Mouse (Mus musculus) hindbrain, embryonic 16.5 days (tissue): ENCODE measurements around the gene Cxadr. TPM values are rescaled to one million over a fixed set of nuclear protein-coding genes. Genes with fewer than 3 reads are reported as not detected.
A peak's percentile ranks its signal among the peaks of the same experiment; 100 is the strongest.

Experiments used
- ATAC-seq: fragments of 200-750 bp; cut with Nextera tagmentation; 2 replicates; pipeline ENCODE4 v1.8.0; 2017; ENCODE audit warnings: moderate TSS enrichment, moderate library complexity
- H3K27ac ChIP-seq: fragments of 300-500 bp; sonication (generic); 2 replicates; pipeline ENCODE4 v1.5.1; 2014; ENCODE audit warnings: low read depth, mild to moderate bottlenecking, control low read depth, low read length, moderate library complexity
- H3K27me3 ChIP-seq: fragments of 300-500 bp; sonication (generic); replicated peaks from 2 replicates; pipeline ENCODE4 v1.6.1; 2014; ENCODE audit warnings: low read length; ENCODE audit not compliant: control insufficient read depth, insufficient read depth
- H3K36me3 ChIP-seq: fragments of 300-500 bp; sonication (generic); 2 replicates; pipeline ENCODE4 v1.6.1; 2014; ENCODE audit warnings: mild to moderate bottlenecking, low read length, moderate library complexity, mixed read lengths; ENCODE audit not compliant: control insufficient read depth, insufficient read depth
- H3K4me1 ChIP-seq: fragments of 300-500 bp; sonication (generic); 2 replicates; pipeline ENCODE4 v1.6.1; 2014; ENCODE audit warnings: low read depth, low read length; ENCODE audit not compliant: control insufficient read depth, insufficient read depth
- H3K4me2 ChIP-seq: fragments of 300-500 bp; sonication (generic); 2 replicates; pipeline ENCODE4 v1.6.1; 2014; ENCODE audit warnings: mild to moderate bottlenecking, low read length, control low read depth, moderate library complexity
- H3K4me3 ChIP-seq: fragments of 300-500 bp; sonication (generic); 2 replicates; pipeline ENCODE4 v1.5.1; 2014; ENCODE audit warnings: mild to moderate bottlenecking, low read length, control low read depth, moderate library complexity
- H3K9ac ChIP-seq: fragments of 300-500 bp; sonication (generic); 2 replicates; pipeline ENCODE4 v1.6.1; 2014; ENCODE audit warnings: low read depth, mild to moderate bottlenecking, control low read depth, low read length, moderate library complexity
- H3K9me3 ChIP-seq: fragments of 300-500 bp; sonication (generic); 2 replicates; pipeline ENCODE4 v1.6.1; 2014; ENCODE audit warnings: mild to moderate bottlenecking, low read length, moderate library complexity; ENCODE audit not compliant: control insufficient read depth
- WGBS: fragments of 180-500 bp; shearing (Covaris S2); extraction: QIAGEN DNeasy Blood & Tissue Kit; methylation state at CpG from one replicate; pipeline ENCODE4 v1.1.7; 2014; 5-methylcytosine and 5-hydroxymethylcytosine counted together
- polyA plus RNA-seq: library from polyadenylated mRNA; unstranded; fragments of >200 nt; fragmentation: Nextera tagmentation; extraction: Ambion mirVana; gene quantifications from 2 replicates; pipeline ENCODE4 v1.2.1, GENCODE M21; 2015

The Cxadr gene
- polyA plus RNA-seq, 1 experiment from 2014 or later = 144 TPM

DNA sequence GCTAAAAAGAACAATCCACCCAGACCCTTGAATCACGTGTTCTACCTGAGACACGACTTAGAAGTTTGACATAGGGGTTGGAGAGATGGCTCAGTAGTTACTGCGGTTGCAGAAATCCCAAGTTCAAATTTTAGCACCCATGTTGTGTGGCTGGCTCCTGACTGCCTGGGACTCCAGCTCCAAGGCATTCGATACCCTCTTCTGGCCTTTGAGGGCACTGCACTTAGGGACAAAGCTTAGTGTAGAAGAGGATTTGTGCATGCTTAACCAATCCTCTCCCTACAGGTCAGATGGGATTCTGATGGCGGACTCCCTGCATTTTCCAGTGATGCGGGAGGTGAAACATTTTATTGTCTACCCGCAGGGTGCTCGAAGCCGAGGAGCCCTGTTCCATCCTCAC, 15.6 kb downstream of the Cxadr start:
- Histone ChIP-seq H3K36me3 (no peaks in the 10 kb centered on the region), H3K9ac (no peak overlapping the region), H3K4me3 (no peak overlapping the region), H3K4me1 (peaks cover 13% of the 10 kb centered on the region), H3K27me3 (no peaks in the 10 kb centered on the region), H3K9me3 (no peaks in the 10 kb centered on the region), H3K27ac (no peak overlapping the region), H3K4me2 (no peak overlapping the region)
- ATAC-seq = no peak
- WGBS = 85% methylated on average over 9 of the region's 9 CpGs

DNA sequence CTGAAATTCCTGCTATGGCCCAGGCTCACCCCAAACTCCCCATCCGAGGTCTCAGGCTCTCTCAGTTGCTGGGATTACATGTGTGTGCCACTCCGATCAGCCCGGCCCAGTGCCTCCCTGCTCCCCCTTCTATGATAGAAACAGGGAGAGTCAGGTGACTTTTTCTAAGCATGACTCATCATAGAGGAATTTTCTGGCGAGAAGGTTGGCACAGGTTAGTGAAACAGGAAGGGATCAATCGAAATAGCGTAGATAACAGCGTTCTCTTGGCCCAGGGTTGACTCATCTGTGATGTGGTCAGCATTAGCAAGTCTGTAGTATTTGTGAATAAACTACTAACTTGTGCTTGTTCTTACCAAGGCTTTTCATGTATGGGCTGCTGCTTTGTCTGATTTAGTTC, 16.7 kb downstream of the Cxadr start:
- Histone ChIP-seq H3K9me3 (no peaks in the 10 kb centered on the region), H3K27me3 (no peaks in the 10 kb centered on the region), H3K4me3 (no peak overlapping the region), H3K4me2 (no peak overlapping the region), H3K9ac (no peak overlapping the region), H3K4me1 (peaks cover 22% of the 10 kb centered on the region), H3K27ac (no peak overlapping the region), H3K36me3 (no peaks in the 10 kb centered on the region)
- 84% methylated on average over 7 of the region's 7 CpGs for WGBS
- ATAC-seq = no peak

DNA sequence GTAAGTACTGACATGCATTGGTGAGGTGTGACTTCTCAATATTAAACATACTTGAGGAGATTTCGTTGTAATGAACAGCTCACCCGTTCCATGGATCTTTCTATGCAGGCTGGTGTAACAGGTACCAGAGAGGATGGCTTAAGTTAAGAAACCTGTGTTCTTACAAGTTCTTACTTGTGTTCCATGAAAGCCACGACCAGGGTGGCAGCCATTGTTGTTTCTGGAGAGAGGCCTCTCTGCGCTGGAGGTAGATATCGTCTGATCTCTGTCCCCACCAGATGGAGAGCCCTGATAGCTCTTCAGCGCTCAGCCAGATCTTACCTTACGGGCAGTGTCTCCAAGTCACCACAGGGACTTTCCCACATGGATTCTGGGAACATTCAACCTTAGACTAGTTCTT, 18.4 kb downstream of the Cxadr start:
- H3K9me3 ChIP-seq = no peaks in the 10 kb centered on the region
- ATAC-seq = no peak
- 71% methylated on average over 7 of the region's 7 CpGs for WGBS
- no peak overlapping the region for H3K27ac ChIP-seq
- H3K36me3 ChIP-seq = no peaks in the 10 kb centered on the region
- no peak overlapping the region for H3K9ac ChIP-seq
- no peak overlapping the region for H3K4me3 ChIP-seq
- peaks cover 14% of the 10 kb centered on the region for H3K4me1 ChIP-seq
- H3K27me3 ChIP-seq = no peaks in the 10 kb centered on the region
- no peak overlapping the region for H3K4me2 ChIP-seq

DNA sequence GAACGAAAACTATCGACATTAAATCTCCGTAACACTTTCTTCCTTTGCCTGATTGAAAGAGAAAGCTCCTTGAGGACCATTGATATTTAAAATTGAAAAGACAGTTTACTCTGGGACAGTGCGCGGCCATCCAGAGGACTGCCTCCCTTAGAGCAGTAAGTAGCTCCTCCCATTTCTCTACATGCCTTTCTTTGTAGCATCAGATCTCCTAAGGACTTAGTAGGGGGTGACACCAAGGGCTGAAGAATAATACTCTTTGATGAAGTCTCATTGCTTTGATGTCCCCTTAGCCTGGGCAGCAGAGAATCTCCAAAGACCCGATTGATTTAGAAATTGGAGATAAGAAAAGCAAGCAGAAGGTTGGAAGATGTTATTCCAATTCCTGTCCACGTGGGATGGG, 20.3 kb downstream of the Cxadr start:
- Histone ChIP-seq H3K4me1 (peaks cover 14% of the 10 kb centered on the region), H3K27me3 (no peaks in the 10 kb centered on the region), H3K9me3 (no peaks in the 10 kb centered on the region), H3K9ac (no peak overlapping the region), H3K27ac (0 out of 2 replicates have a peak overlapping the region, but pooled peaks have one; percentile 31), H3K36me3 (peaks cover 4% of the 10 kb centered on the region; the same call in 1 of the 2 replicates), H3K4me2 (peak overlapping the region; percentile 43), H3K4me3 (no peak overlapping the region)
- ATAC-seq = 0 out of 2 replicates have a peak, but pooled peaks have one; percentile 18
- WGBS = 7% methylated on average over 7 of the region's 7 CpGs

DNA sequence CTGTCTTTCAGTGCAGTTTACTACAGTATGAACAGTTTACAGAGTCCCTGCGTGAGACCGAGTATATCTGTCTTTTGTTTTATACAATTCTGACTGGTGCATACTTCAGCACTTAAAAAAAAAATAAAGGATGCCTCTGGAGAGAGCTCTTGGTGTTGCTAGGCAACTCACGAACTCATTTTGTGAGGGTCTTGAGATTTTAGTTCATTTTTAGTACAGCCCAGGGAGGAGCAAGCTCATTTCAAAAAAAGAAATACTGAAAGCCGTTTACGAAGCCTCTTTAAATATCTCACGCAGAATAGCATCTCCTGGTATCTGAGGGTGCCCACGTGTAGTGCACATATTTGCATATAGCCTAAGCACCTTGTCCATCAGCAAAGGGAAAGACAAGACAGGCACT, 20.9 kb downstream of the Cxadr start:
- Histone ChIP-seq H3K4me2 (peak overlapping the region; percentile 43), H3K27me3 (no peaks in the 10 kb centered on the region), H3K27ac (peak overlapping the region; percentile 44; the same call in 1 of the 2 replicates), H3K4me1 (peaks cover 14% of the 10 kb centered on the region), H3K36me3 (peaks cover 6% of the 10 kb centered on the region), H3K9ac (no peak overlapping the region), H3K9me3 (no peaks in the 10 kb centered on the region), H3K4me3 (no peak overlapping the region)
- ATAC-seq = peak; percentile 56
- 7% methylated on average over 7 of the region's 7 CpGs for WGBS

DNA sequence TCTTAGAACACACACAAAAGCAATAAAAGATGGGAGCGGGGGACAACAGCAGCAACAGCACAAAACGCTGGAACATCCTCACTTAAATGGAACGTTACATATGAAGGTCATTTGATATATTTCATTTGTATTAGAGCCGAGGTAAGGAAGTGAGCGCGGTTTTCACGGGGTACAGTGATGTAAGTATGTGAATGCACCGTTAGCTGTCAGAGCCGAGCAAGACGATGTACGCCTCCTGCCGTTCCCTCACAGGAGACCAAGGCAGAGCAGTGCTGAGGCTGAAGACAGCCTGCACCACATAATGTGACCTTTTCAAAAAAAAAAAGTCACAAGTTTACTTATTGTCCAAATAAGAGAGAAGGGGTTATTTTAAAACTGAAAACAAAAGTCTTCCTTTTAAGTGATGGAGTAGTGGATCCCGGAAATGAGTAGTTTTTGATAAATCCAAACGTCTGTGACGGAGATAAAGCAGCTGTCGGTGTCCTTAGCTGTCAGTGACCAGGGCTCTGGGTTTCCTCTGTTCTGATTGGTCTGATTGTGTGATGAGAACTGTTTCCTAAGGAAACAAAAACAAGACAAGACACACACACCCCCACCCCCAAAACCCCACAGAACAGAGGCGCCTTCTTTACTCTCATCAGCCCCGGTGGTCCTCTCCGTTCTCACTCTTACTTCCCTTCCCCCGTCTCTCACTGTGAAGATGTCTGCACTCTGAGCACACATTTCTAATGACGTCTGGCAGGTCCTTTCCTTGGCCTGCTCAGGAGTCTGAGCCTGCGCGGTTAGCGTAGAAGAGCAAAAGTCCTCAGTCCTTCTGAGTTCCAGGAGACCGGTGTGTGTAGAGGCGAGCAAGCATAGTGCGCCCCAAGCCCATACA, 24.9 kb downstream of the Cxadr start:
- WGBS = 78% methylated on average over 27 of the region's 27 CpGs
- H3K9me3 ChIP-seq = no peaks in the 10 kb centered on the region
- no peak for ATAC-seq
- H3K4me2 ChIP-seq = no peak overlapping the region
- H3K27me3 ChIP-seq = no peaks in the 10 kb centered on the region
- peaks cover 14% of the 10 kb centered on the region for H3K4me1 ChIP-seq
- H3K27ac ChIP-seq = no peak overlapping the region
- H3K9ac ChIP-seq = no peak overlapping the region
- no peak overlapping the region for H3K4me3 ChIP-seq
- peaks cover 11% of the 10 kb centered on the region for H3K36me3 ChIP-seq

DNA sequence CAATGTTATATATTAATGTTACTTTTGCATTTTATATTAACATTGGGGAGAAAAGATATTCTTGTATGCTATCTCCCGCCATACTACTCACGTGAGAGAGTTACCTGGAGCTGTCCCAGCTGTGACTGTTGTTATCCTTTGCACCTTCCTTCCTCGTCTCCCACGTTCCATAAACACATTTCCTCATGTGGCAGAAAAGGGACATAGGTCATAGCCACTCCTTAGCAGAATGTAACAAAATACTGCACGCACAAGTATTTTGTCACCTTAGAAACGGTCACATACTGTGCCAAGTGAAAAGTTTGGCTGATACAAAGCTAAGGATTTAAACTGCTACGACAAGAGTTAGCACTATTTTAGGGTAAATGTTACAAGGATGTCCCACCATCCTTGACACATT, 26.3 kb downstream of the Cxadr start:
- Histone ChIP-seq H3K9me3 (no peaks in the 10 kb centered on the region), H3K4me2 (no peak overlapping the region), H3K36me3 (peaks cover 12% of the 10 kb centered on the region), H3K27ac (no peak overlapping the region), H3K4me1 (peaks cover 2% of the 10 kb centered on the region), H3K4me3 (no peak overlapping the region), H3K27me3 (no peaks in the 10 kb centered on the region), H3K9ac (no peak overlapping the region)
- WGBS = 90% methylated on average over 7 of the region's 7 CpGs
- no peak for ATAC-seq

- Histone ChIP-seq H3K27me3 (no peaks in the 10 kb centered on the region), H3K36me3 (peaks cover 16% of the 10 kb centered on the region), H3K9ac (no peak overlapping the region), H3K27ac (no peak overlapping the region), H3K4me1 (no peaks in the 10 kb centered on the region), H3K4me3 (no peak overlapping the region), H3K9me3 (no peaks in the 10 kb centered on the region), H3K4me2 (no peak overlapping the region)
- WGBS = 94% methylated on average over 12 of the region's 12 CpGs
- no peak for ATAC-seq
These were observed 26.7 kb downstream of the Cxadr start for GRCm38 (mm10) chr16:78327999-78328398.

- Histone ChIP-seq H3K27me3 (no peaks in the 10 kb centered on the region), H3K9me3 (no peaks in the 10 kb centered on the region), H3K4me3 (no peak overlapping the region), H3K4me2 (no peak overlapping the region), H3K9ac (no peak overlapping the region), H3K4me1 (no peaks in the 10 kb centered on the region), H3K27ac (no peak overlapping the region), H3K36me3 (peaks cover 32% of the 10 kb centered on the region)
- WGBS = 64% methylated on average over 8 of the region's 8 CpGs
- ATAC-seq = peak; percentile 57; the same call in 1 of the 2 replicates
These were observed 35.9 kb downstream of the Cxadr start for GRCm38 (mm10) chr16:78337226-78337625.
